Mouse (Mus musculus) neural tube, embryonic 15.5 days (tissue): Measurements from ENCODE around the gene CK137956. TPM values are rescaled to one million over a fixed set of nuclear protein-coding genes. Genes with fewer than 3 reads are reported as not detected.

Experiments
- ATAC-seq: fragments of 200-750 bp; cut with Nextera tagmentation; 2 replicates; pipeline ENCODE4 v1.8.0; 2017; ENCODE audit warnings: mild to moderate bottlenecking, moderate TSS enrichment, moderate library complexity; ENCODE audit not compliant: low FRiP score
- H3K27ac ChIP-seq: fragments of 300-500 bp; sonication (generic); replicated peaks from 2 replicates; pipeline ENCODE4 v1.5.1; 2015; ENCODE audit warnings: mild to moderate bottlenecking, inconsistent platforms
- H3K27me3 ChIP-seq: fragments of 300-500 bp; sonication (generic); replicated peaks from 2 replicates; pipeline ENCODE4 v1.6.1; 2015; ENCODE audit warnings: inconsistent platforms
- H3K36me3 ChIP-seq: fragments of 300-500 bp; sonication (generic); 2 replicates; pipeline ENCODE4 v1.6.1; 2015; ENCODE audit warnings: inconsistent platforms
- H3K4me1 ChIP-seq: fragments of 300-500 bp; sonication (generic); 2 replicates; pipeline ENCODE4 v1.6.1; 2015; ENCODE audit warnings: inconsistent platforms
- H3K4me2 ChIP-seq: fragments of 300-500 bp; sonication (generic); 2 replicates; pipeline ENCODE4 v1.6.1; 2015; ENCODE audit warnings: inconsistent platforms, mild to moderate bottlenecking, moderate library complexity
- H3K4me3 ChIP-seq: fragments of 300-500 bp; sonication (generic); replicated peaks from 2 replicates; pipeline ENCODE4 v1.5.1; 2015; ENCODE audit warnings: mild to moderate bottlenecking, inconsistent platforms
- H3K9ac ChIP-seq: fragments of 300-500 bp; sonication (generic); replicated peaks from 2 replicates; pipeline ENCODE4 v1.6.1; 2015; ENCODE audit warnings: mild to moderate bottlenecking, inconsistent platforms
- H3K9me3 ChIP-seq: fragments of 300-500 bp; sonication (generic); replicated peaks from 2 replicates; pipeline ENCODE4 v1.6.1; 2016; ENCODE audit warnings: inconsistent platforms
- WGBS: fragments of 180-500 bp; shearing (Covaris S2); methylation state at CpG from one replicate; pipeline ENCODE4 v1.1.7; 2015; ENCODE audit warnings: mixed read lengths; 5-methylcytosine and 5-hydroxymethylcytosine counted together
- polyA plus RNA-seq: library from polyadenylated mRNA; unstranded; fragments of >200 nt; fragmentation: Nextera tagmentation; extraction: Ambion mirVana; gene quantifications from 2 replicates; pipeline ENCODE4 v1.2.1, GENCODE M21; 2015

Gene CK137956
- polyA plus RNA-seq, 1 experiment from 2014 or later: 1.4 TPM

- no peak overlapping the region for H3K27ac ChIP-seq
- WGBS: 73% methylated on average over 3 of the region's 3 CpGs
- peaks cover 5% of the 10 kb centered on the region; the same call in 1 of the 2 replicates for H3K4me1 ChIP-seq
- no peaks in the 10 kb centered on the region for H3K9me3 ChIP-seq
- no peaks in the 10 kb centered on the region for H3K27me3 ChIP-seq
- ATAC-seq: no peak
- no peaks in the 10 kb centered on the region for H3K36me3 ChIP-seq
- H3K4me2 ChIP-seq: no peak overlapping the region
- H3K4me3 ChIP-seq: no peak overlapping the region
- H3K9ac ChIP-seq: no peak overlapping the region
Measured at GRCm38 (mm10) chr4:127903954-127904353, 66.8 kb downstream of the CK137956 start.

- Histone ChIP-seq H3K4me2 (no peak overlapping the region), H3K36me3 (no peaks in the 10 kb centered on the region), H3K27ac (no peak overlapping the region), H3K9me3 (no peaks in the 10 kb centered on the region), H3K27me3 (no peaks in the 10 kb centered on the region), H3K4me3 (no peak overlapping the region), H3K9ac (no peak overlapping the region), H3K4me1 (no peaks in the 10 kb centered on the region)
- no peak for ATAC-seq
- whole genome bisulfite sequencing: 66% methylated on average over 7 of the region's 7 CpGs
Measured at GRCm38 (mm10) chr4:127900893-127901456, 69.8 kb downstream of the CK137956 start.

- H3K4me2 ChIP-seq: no peak overlapping the region
- no peaks in the 10 kb centered on the region for H3K27me3 ChIP-seq
- H3K9ac ChIP-seq: no peak overlapping the region
- no peaks in the 10 kb centered on the region for H3K36me3 ChIP-seq
- no peaks in the 10 kb centered on the region for H3K4me1 ChIP-seq
- ATAC-seq: no peak
- H3K9me3 ChIP-seq: no peaks in the 10 kb centered on the region
- 78% methylated on average over 7 of the region's 7 CpGs for WGBS
- no peak overlapping the region for H3K27ac ChIP-seq
- no peak overlapping the region for H3K4me3 ChIP-seq
Measured at GRCm38 (mm10) chr4:127889071-127889470, 81.7 kb downstream of the CK137956 start.

- Histone ChIP-seq H3K27me3 (no peaks in the 10 kb centered on the region), H3K27ac (no peak overlapping the region), H3K9me3 (no peaks in the 10 kb centered on the region), H3K4me2 (no peak overlapping the region), H3K4me3 (no peak overlapping the region), H3K36me3 (no peaks in the 10 kb centered on the region), H3K4me1 (no peaks in the 10 kb centered on the region), H3K9ac (no peak overlapping the region)
- ATAC-seq: no peak
- WGBS: 96% methylated on average over 8 of the region's 8 CpGs
Measured at GRCm38 (mm10) chr4:127878966-127879365, 91.8 kb downstream of the CK137956 start.

Other genes starting within 250 kb of the CK137956 start
- 10.2 and 12.7 TPM in 2 replicates for gene Csmd2, start 16.9 kb upstream of the CK137956 start, polyA plus RNA-seq